Mouse (Mus musculus) brain, embryonic 14.5 days (tissue): ENCODE data around the gene Rbpms2.

Experiments used
- CTCF ChIP-seq: fragments of 200-500 bp; IDR thresholded peaks from 2 replicates; pipeline ENCODE4 v1.5.1; 2012; ENCODE audit warnings: inconsistent platforms, mild to moderate bottlenecking, moderate library complexity, borderline replicate concordance; ENCODE audit not compliant: insufficient read depth, insufficient read length; ENCODE audit errors: extremely low read depth
- POLR2A ChIP-seq: fragments of 200-500 bp; IDR thresholded peaks from 2 replicates; pipeline ENCODE4 v1.6.1; 2012; ENCODE audit warnings: mild to moderate bottlenecking, inconsistent platforms, borderline replicate concordance; ENCODE audit not compliant: poor library complexity, insufficient read depth, insufficient read length, severe bottlenecking; ENCODE audit errors: extremely low read depth

DNA sequence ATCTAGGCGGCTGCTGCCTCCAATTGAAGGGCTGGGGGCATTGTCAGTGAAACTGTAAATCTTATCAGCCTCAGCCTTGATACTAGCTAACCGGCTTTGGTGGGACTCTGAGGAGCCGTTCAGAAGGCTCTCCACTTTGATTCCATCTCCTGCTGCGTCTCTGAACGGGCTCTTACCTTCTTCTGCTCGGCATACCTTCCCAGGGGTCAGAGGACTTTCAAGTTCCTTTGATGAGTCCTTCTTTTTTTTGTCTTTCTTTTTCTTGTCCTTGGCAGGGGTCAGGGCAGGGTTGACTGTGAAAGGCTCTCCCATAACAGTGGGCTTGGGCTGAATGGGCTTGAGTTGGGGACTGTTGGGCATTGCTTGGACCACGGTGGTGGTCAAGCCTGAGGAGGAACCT, 73.8 kb downstream of the Rbpms2 start:
- TF ChIP-seq CTCF (no peak), POLR2A (no peak)
